Mouse (Mus musculus): Measurements from ENCODE around the gene Oxct1.

- no peak for TF ChIP-seq POLR2A (IDR thresholded peaks at IDR 0.05; ENCODE audit: extremely low read depth, insufficient read depth, low read length)
- TF ChIP-seq CTCF (IDR thresholded peaks at IDR 0.05; ENCODE audit: low read depth, low read length): no peak
These were observed 37.8 kb downstream of the Oxct1 start for GRCm38 (mm10) chr15:4064013-4064412.

Measured in liver, adult 2 months (tissue).